In genomic region chr13:92274274-92275198, GRCm38 (mm10) we compare ENCODE assay signal across 8 mouse cellular contexts. TPM values are rescaled to one million over a fixed set of nuclear protein-coding genes. Genes with fewer than 3 reads are reported as not detected.
DNase-seq lines count a peak whose midpoint lies in the region; ATAC-seq and TF ChIP-seq lines count a peak whose summit lies in the region.

No protein-coding gene starts in this region.

- no peaks in the 10 kb centered on the region for H3K4me1 ChIP-seq in forebrain, postnatal 0 days (ENCODE audit: insufficient read depth)
- no peaks in the 10 kb centered on the region for H3K4me1 ChIP-seq in forebrain, embryonic 10.5 days
- H3K4me1 ChIP-seq in G1E (ENCODE audit: insufficient read depth, low read depth, low read length): no peaks in the 10 kb centered on the region

- TF ChIP-seq CTCF in forebrain, postnatal 0 days (IDR thresholded peaks at IDR 0.05; ENCODE audit: low read depth): no peak
- TF ChIP-seq CTCF in G1E (IDR thresholded peaks at IDR 0.05; ENCODE audit: low read depth, low read length): no peak

- H3K36me3 ChIP-seq in forebrain, postnatal 0 days (ENCODE audit: insufficient read depth): no peaks in the 10 kb centered on the region
- peaks cover 34% of the 10 kb centered on the region for H3K36me3 ChIP-seq in forebrain, embryonic 10.5 days (replicated peaks)
- peaks cover 40% of the 10 kb centered on the region for H3K36me3 ChIP-seq in G1E (replicated peaks)

- no peak overlapping the region for H3K4me2 ChIP-seq in forebrain, postnatal 0 days (ENCODE audit: low read depth)

- ATAC-seq in forebrain, postnatal 0 days: no peak
- ATAC-seq in G1E (ENCODE audit: extremely low read depth, insufficient number of reproducible peaks, low FRiP score, poor library complexity, severe bottlenecking): no peak
- peak; percentile 97 for ATAC-seq in inflammation-experienced regulatory T-cells, adult 6 months

- H3K27me3 ChIP-seq in forebrain, postnatal 0 days (ENCODE audit: insufficient read depth, low read length): no peaks in the 10 kb centered on the region
- H3K27me3 ChIP-seq in forebrain, embryonic 10.5 days (ENCODE audit: poor library complexity, severe bottlenecking): no peaks in the 10 kb centered on the region
- H3K27me3 ChIP-seq in G1E (ENCODE audit: insufficient read depth, low read length): no peaks in the 10 kb centered on the region

- no peak overlapping the region for H3K4me3 ChIP-seq in forebrain, postnatal 0 days (ENCODE audit: low read depth, low read length)
- H3K4me3 ChIP-seq in forebrain, embryonic 10.5 days: no peak overlapping the region
- H3K4me3 ChIP-seq in G1E (ENCODE audit: low read depth, low read length): no peak overlapping the region

- no peaks in the 10 kb centered on the region for H3K9me3 ChIP-seq in forebrain, postnatal 0 days (ENCODE audit: low read length)
- no peaks in the 10 kb centered on the region for H3K9me3 ChIP-seq in forebrain, embryonic 10.5 days
- H3K9me3 ChIP-seq in G1E (replicated peaks): no peaks in the 10 kb centered on the region

- 60% methylated on average over 14 of the region's 14 CpGs for WGBS in forebrain, postnatal 0 days
- WGBS in forebrain, embryonic 10.5 days: 93% methylated on average over 14 of the region's 14 CpGs

- intact Hi-C loops in left cerebral cortex, postnatal 4 days (cut with DNase I): no loop called here

- no peak overlapping the region for H3K9ac ChIP-seq in forebrain, postnatal 0 days

- no peak overlapping the region for H3K27ac ChIP-seq in forebrain, postnatal 0 days (ENCODE audit: low read depth, low read length)
- no peak overlapping the region for H3K27ac ChIP-seq in forebrain, embryonic 10.5 days

- peak; percentile 55 for DNase-seq in forebrain, postnatal 0 days
- no peak for DNase-seq in forebrain, embryonic 10.5 days (ENCODE audit: extremely low spot score, low spot score)
- peak; percentile 5 for DNase-seq in G1E (ENCODE audit: low spot score)
- DNase-seq in frontal cortex, postnatal 10 days (ENCODE audit: low spot score in 2 of 2): peak; percentile 22 to 50
- DNase-seq in left cerebral cortex, postnatal 4 days: peak; percentile 24
- peak; percentile 74 to 80 for DNase-seq in right cerebral cortex, adult 2 months (ENCODE audit: low spot score in 2 of 2)
- DNase-seq in retina, postnatal 1 day: no peak

RNA-seq across cellular contexts. Expression of gene Gm20379, which starts 31.2 kb away (rescaled TPM):
- not detected in 2 replicates for total RNA-seq in forebrain, postnatal 0 days (2014; rRNA removed)
- polyA plus RNA-seq in forebrain, postnatal 0 days (2015; fragmentation: Nextera tagmentation; extraction: Ambion mirVana): 0.25 TPM in 1 of 2 replicates, not detected in the other
- polyA plus RNA-seq in forebrain, embryonic 10.5 days (2016; fragmentation: Nextera tagmentation; extraction: Ambion mirVana): 1.0 and 1.5 TPM in 2 replicates
- total RNA-seq in G1E (2014; fragmentation: Nextera tagmentation) (not detected in 2 replicates), G1E (2017) (not detected in 2 replicates)
- polyA plus RNA-seq in G1E (2012): not detected in 2 replicates
- 10 to 100 TPM in 2 of 3 experiments, 1 to 10 TPM in 1; 8.7 to 17.3 (median 10.3) TPM for polyA plus RNA-seq in inflammation-experienced regulatory T-cells, adult 6 months (2017; shearing (Covaris generic))
- not detected for total RNA-seq in left cerebral cortex, postnatal 4 days (2021)

Comparison
In these comparisons a context has a peak if more than half of its experiments do, and no peak if none do; other contexts are left out.
1. DNase-seq: peak in forebrain, postnatal 0 days (single experiment), G1E (single experiment), frontal cortex, postnatal 10 days (2 of 2), left cerebral cortex, postnatal 4 days (single experiment) and right cerebral cortex, adult 2 months (2 of 2); none in forebrain, embryonic 10.5 days (single experiment) and retina, postnatal 1 day (single experiment).